Mouse (Mus musculus) forebrain, embryonic 13.5 days (tissue): ENCODE results near the gene Plg. TPM values are rescaled to one million over a fixed set of nuclear protein-coding genes. Genes with fewer than 3 reads are reported as not detected.

Experiments
- ATAC-seq: fragments of 200-750 bp; cut with Nextera tagmentation; 2 replicates; pipeline ENCODE4 v1.8.0; 2017
- H3K27ac ChIP-seq: fragments of 300-500 bp; sonication (generic); 2 replicates; pipeline ENCODE4 v1.5.1; 2015; ENCODE audit warnings: inconsistent platforms, mild to moderate bottlenecking, moderate library complexity
- H3K27me3 ChIP-seq: fragments of 300-500 bp; sonication (generic); 2 replicates; pipeline ENCODE4 v1.6.1; 2015; ENCODE audit warnings: mild to moderate bottlenecking, inconsistent platforms
- H3K36me3 ChIP-seq: fragments of 300-500 bp; sonication (generic); 2 replicates; pipeline ENCODE4 v1.6.1; 2015; ENCODE audit warnings: mild to moderate bottlenecking, inconsistent platforms; ENCODE audit not compliant: poor library complexity, severe bottlenecking
- H3K4me1 ChIP-seq: fragments of 300-500 bp; sonication (generic); 2 replicates; pipeline ENCODE4 v1.6.1; 2015; ENCODE audit warnings: inconsistent platforms
- H3K4me2 ChIP-seq: fragments of 300-500 bp; sonication (generic); 2 replicates; pipeline ENCODE4 v1.6.1; 2015; ENCODE audit warnings: inconsistent platforms, mild to moderate bottlenecking, moderate library complexity
- H3K4me3 ChIP-seq: fragments of 300-500 bp; sonication (generic); 2 replicates; pipeline ENCODE4 v1.5.1; 2015; ENCODE audit warnings: mild to moderate bottlenecking, inconsistent platforms
- H3K9ac ChIP-seq: fragments of 300-500 bp; sonication (generic); 2 replicates; pipeline ENCODE4 v1.6.1; 2015; ENCODE audit warnings: mild to moderate bottlenecking, inconsistent platforms
- H3K9me3 ChIP-seq: fragments of 300-500 bp; sonication (generic); replicated peaks from 2 replicates; pipeline ENCODE4 v1.6.1; 2016; ENCODE audit warnings: inconsistent platforms
- WGBS: fragments of 180-500 bp; shearing (Covaris S2); methylation state at CpG from one replicate; pipeline ENCODE4 v1.1.7; 2015; 5-methylcytosine and 5-hydroxymethylcytosine counted together
- polyA plus RNA-seq: library from polyadenylated mRNA; unstranded; fragments of >200 nt; fragmentation: Nextera tagmentation; extraction: Ambion mirVana; gene quantifications from 2 replicates; pipeline ENCODE4 v1.2.1, GENCODE M21; 2015

The Plg gene
- polyA plus RNA-seq, 1 experiment from 2014 or later, result 0.10 TPM

DNA sequence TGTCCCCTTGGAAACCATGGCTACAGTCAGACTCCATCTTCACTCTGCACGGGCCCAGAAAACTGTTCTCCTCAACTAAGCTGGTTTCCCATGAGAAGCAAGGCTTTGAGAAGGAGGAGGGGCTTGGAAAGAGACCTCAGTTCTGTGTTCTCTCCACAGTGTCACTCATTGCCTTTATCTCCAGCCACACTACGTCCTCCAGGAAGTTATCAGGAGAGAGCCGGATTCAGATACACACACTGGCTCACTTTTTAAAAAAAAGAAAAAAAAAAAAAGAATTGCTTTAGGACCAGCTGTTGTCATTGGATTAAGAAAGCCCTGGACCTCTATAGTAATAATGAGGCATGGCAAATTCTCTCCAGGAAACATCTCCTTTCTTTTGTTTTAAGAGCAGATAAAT is 48.7 kb downstream of the Plg start:
- Histone ChIP-seq H3K9ac (no peak overlapping the region), H3K27me3 (no peaks in the 10 kb centered on the region), H3K4me1 (peaks cover 12% of the 10 kb centered on the region), H3K4me2 (no peak overlapping the region), H3K36me3 (no peaks in the 10 kb centered on the region), H3K27ac (no peak overlapping the region), H3K4me3 (no peak overlapping the region), H3K9me3 (no peaks in the 10 kb centered on the region)
- ATAC-seq, result no peak
- WGBS, result 52% methylated on average over 3 of the region's 3 CpGs

DNA sequence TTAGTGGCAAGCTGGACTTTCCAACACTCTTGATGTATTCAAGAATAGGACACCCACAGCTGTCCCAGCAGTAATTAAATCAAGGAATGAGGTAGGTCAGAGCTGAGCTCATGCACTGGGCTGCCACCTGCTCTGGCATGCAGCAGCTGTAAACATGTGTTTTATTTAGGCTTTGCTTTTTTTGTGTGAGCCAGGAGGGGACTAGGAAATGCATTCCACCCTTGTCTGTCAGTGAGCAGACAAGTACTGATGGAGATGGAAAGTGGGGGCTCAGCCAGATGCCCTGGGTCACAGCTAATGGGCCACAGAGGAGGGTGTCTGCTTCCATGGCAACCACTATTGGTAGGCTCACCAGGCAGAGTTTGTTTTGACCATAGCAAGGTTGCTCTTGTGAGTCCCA is 50.0 kb downstream of the Plg start:
- peak; percentile 70 for ATAC-seq
- H3K4me3 ChIP-seq, result no peak overlapping the region

GRCm38 (mm10) chr17:12431707-12432106 is 53.3 kb downstream of the Plg start:
- no peaks in the 10 kb centered on the region for H3K27me3 ChIP-seq
- no peak overlapping the region for H3K4me2 ChIP-seq
- no peak for ATAC-seq
- 79% methylated on average over 5 of the region's 5 CpGs for WGBS
- H3K4me1 ChIP-seq, result peaks cover 12% of the 10 kb centered on the region
- no peak overlapping the region for H3K27ac ChIP-seq
- H3K4me3 ChIP-seq, result no peak overlapping the region
- H3K36me3 ChIP-seq, result no peaks in the 10 kb centered on the region
- H3K9ac ChIP-seq, result no peak overlapping the region
- H3K9me3 ChIP-seq, result no peaks in the 10 kb centered on the region

More for the DNA sequence above, 50.0 kb downstream of the Plg start:
- no peak overlapping the region for H3K4me2 ChIP-seq
- peaks cover 12% of the 10 kb centered on the region for H3K4me1 ChIP-seq
- no peak overlapping the region for H3K9ac ChIP-seq
- H3K9me3 ChIP-seq, result no peaks in the 10 kb centered on the region
- no peaks in the 10 kb centered on the region for H3K27me3 ChIP-seq
- H3K36me3 ChIP-seq, result no peaks in the 10 kb centered on the region
- no peak overlapping the region for H3K27ac ChIP-seq

DNA sequence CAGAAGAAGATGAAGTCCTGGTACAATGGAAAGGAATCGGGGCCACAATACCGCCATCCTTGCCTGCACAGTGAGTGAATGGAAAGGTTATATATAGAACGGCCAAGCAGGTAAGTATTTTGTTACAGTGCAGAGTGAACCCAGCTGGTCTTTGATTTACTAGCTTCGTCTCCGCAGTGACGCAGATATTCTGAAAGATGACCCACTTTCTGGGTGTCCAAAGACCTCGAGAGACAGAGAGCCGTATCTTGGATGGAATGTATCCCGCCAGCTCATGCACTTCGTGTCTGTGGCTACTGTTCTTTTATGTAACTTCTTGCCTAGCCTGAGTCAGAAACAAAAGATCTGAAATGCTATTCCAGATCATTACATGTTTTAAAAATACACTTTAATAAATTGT is 59.4 kb downstream of the Plg start:
- no peak for ATAC-seq

GRCm38 (mm10) chr17:12444561-12444960 is 66.2 kb downstream of the Plg start:
- H3K9me3 ChIP-seq, result no peaks in the 10 kb centered on the region; the same call in 1 of the 2 replicates
- ATAC-seq, result no peak
- no peak overlapping the region for H3K27ac ChIP-seq
- H3K4me2 ChIP-seq, result no peak overlapping the region
- no peaks in the 10 kb centered on the region for H3K36me3 ChIP-seq
- no peaks in the 10 kb centered on the region for H3K4me1 ChIP-seq
- WGBS, result 75% methylated on average over 2 of the region's 2 CpGs
- H3K27me3 ChIP-seq, result no peaks in the 10 kb centered on the region
- H3K9ac ChIP-seq, result no peak overlapping the region
- no peak overlapping the region for H3K4me3 ChIP-seq

More for the DNA sequence above, 59.4 kb downstream of the Plg start:
- no peak overlapping the region for H3K27ac ChIP-seq
- no peaks in the 10 kb centered on the region for H3K36me3 ChIP-seq
- H3K4me1 ChIP-seq, result no peaks in the 10 kb centered on the region
- no peaks in the 10 kb centered on the region; the same call in 1 of the 2 replicates for H3K9me3 ChIP-seq
- WGBS, result 94% methylated on average over 10 of the region's 10 CpGs
- no peak overlapping the region for H3K4me2 ChIP-seq
- H3K4me3 ChIP-seq, result no peak overlapping the region
- no peak overlapping the region for H3K9ac ChIP-seq
- no peaks in the 10 kb centered on the region for H3K27me3 ChIP-seq

- H3K4me1 ChIP-seq, result peaks cover 7% of the 10 kb centered on the region; the same call in 1 of the 2 replicates
- no peak for ATAC-seq
- WGBS, result 56% methylated on average over 4 of the region's 4 CpGs
- no peaks in the 10 kb centered on the region for H3K27me3 ChIP-seq
- no peak overlapping the region for H3K27ac ChIP-seq
- no peaks in the 10 kb centered on the region for H3K9me3 ChIP-seq
- no peaks in the 10 kb centered on the region for H3K36me3 ChIP-seq
- H3K4me3 ChIP-seq, result no peak overlapping the region
- no peak overlapping the region for H3K4me2 ChIP-seq
- H3K9ac ChIP-seq, result no peak overlapping the region
Measured at GRCm38 (mm10) chr17:12451234-12451633, 72.8 kb downstream of the Plg start.

DNA sequence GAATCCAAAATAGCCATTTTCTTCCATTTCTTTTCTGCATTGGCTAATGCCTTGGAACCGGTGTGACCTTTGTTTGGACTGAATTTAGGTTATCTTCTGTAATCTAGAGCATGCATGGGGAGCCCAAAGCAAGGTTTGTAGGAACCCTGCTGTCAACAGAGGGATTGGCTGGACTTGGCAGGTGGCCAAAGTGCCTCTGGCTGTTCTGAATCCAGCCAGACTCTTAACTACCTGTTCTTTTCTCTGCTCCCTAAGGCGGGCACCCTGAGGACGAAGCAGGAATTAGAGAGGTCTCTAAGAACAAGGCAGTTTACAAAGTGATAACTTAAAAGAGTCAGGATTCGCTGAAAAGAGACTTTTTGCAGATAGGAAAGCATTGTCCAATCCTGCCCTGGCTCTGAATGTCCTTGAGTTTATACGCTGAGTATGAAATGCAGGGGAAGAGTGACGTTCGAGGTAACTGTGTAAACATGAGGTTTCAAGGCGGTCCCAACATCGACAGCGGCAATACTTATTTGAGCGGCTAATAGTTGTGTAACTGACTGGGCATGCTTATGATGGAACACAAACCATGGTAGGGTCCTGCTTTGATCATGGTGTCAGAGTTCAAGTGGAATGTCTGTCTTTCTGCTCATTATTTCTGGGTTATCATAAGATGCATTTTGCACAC is 74.6 kb downstream of the Plg start:
- ATAC-seq, result no peak
- Histone ChIP-seq H3K9me3 (no peaks in the 10 kb centered on the region), H3K4me3 (no peak overlapping the region), H3K27ac (no peak overlapping the region), H3K4me2 (no peak overlapping the region), H3K27me3 (no peaks in the 10 kb centered on the region), H3K36me3 (no peaks in the 10 kb centered on the region), H3K9ac (no peak overlapping the region), H3K4me1 (peaks cover 7% of the 10 kb centered on the region; the same call in 1 of the 2 replicates)
- 68% methylated on average over 11 of the region's 11 CpGs for WGBS

GRCm38 (mm10) chr17:12453691-12454090 is 75.3 kb downstream of the Plg start:
- H3K9ac ChIP-seq, result no peak overlapping the region
- no peaks in the 10 kb centered on the region for H3K9me3 ChIP-seq
- WGBS, result 74% methylated on average over 6 of the region's 6 CpGs
- H3K4me2 ChIP-seq, result no peak overlapping the region
- no peak overlapping the region for H3K27ac ChIP-seq
- H3K4me1 ChIP-seq, result peaks cover 7% of the 10 kb centered on the region; the same call in 1 of the 2 replicates
- H3K4me3 ChIP-seq, result no peak overlapping the region
- no peak for ATAC-seq
- H3K27me3 ChIP-seq, result no peaks in the 10 kb centered on the region
- H3K36me3 ChIP-seq, result no peaks in the 10 kb centered on the region

DNA sequence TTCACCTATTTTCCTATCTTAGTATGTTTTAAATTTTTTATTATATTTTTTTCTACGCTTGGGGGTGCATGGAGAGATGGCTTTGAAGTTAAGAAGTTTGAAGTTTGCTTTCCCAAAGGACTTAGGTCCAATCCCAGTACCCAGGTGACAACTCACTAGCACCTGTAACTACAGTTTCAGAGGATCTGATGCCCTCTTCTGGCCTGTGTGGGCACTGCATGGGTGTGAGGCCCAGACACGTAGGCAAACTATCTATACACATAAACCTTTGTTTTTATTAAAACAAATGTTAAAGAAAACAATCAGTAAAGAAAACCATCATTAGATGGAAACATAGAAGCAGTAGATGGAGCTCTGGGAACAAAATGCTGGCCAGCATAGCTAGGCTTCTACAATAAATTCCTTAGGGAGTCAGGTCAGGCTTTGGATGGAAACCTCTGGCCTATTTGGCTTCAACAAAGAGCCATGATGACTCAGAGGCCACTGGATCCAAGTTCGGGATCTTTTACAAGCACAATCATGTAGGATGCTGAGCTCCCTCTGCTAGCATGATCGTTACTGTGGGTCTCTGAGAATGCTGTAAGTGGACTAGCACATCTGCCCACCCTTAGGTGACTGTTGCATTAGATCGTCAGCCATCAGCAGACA is 76.9 kb downstream of the Plg start:
- Histone ChIP-seq H3K4me2 (no peak overlapping the region), H3K9ac (no peak overlapping the region), H3K27ac (no peak overlapping the region), H3K4me1 (peaks cover 7% of the 10 kb centered on the region; the same call in 1 of the 2 replicates), H3K4me3 (no peak overlapping the region), H3K27me3 (no peaks in the 10 kb centered on the region), H3K36me3 (no peaks in the 10 kb centered on the region), H3K9me3 (no peaks in the 10 kb centered on the region)
- ATAC-seq, result no peak
- 80% methylated on average over 5 of the region's 5 CpGs for whole genome bisulfite sequencing

- H3K9me3 ChIP-seq, result no peaks in the 10 kb centered on the region
- no peaks in the 10 kb centered on the region for H3K36me3 ChIP-seq
- no peak overlapping the region for H3K9ac ChIP-seq
- H3K27me3 ChIP-seq, result no peaks in the 10 kb centered on the region
- H3K4me2 ChIP-seq, result no peak overlapping the region
- no peak overlapping the region for H3K27ac ChIP-seq
- H3K4me1 ChIP-seq, result no peaks in the 10 kb centered on the region
- H3K4me3 ChIP-seq, result no peak overlapping the region
- ATAC-seq, result no peak
Measured at GRCm38 (mm10) chr17:12461168-12461567, 82.8 kb downstream of the Plg start.

DNA sequence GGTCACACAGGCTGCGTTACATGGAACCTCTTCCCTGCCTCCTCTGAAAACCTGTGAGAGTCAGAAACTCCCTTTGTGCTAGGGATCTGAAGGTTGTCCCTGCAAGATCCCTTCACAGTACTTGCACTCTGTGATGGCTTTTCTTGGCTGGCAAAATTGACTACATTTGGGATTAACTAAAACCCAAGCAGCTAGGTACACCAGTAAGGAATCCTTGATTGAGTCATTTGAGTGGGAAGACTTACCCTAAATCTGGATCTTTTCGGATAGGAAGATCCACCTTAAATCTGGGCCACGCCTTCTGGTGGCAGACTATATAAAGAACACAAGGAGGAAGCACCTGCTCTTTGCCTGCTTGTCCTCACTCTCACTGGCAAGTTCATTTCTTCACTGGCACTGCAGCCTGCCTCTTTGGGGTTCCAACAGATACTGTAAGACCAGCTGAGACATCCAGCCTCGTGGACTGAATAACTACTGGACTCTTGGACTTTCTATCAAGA is 88.1 kb downstream of the Plg start:
- ATAC-seq, result no peak
- 82% methylated on average over 4 of the region's 4 CpGs for WGBS
- no peak overlapping the region for H3K9ac ChIP-seq

GRCm38 (mm10) chr17:12467642-12468041 is 89.2 kb downstream of the Plg start:
- no peak overlapping the region for H3K27ac ChIP-seq
- no peak overlapping the region for H3K9ac ChIP-seq
- no peaks in the 10 kb centered on the region for H3K36me3 ChIP-seq
- no peaks in the 10 kb centered on the region for H3K4me1 ChIP-seq
- H3K27me3 ChIP-seq, result no peaks in the 10 kb centered on the region
- no peak for ATAC-seq
- H3K4me3 ChIP-seq, result no peak overlapping the region
- H3K9me3 ChIP-seq, result no peaks in the 10 kb centered on the region
- H3K4me2 ChIP-seq, result no peak overlapping the region
- 80% methylated on average over 3 of the region's 3 CpGs for WGBS

More for the DNA sequence above, 88.1 kb downstream of the Plg start:
- H3K4me2 ChIP-seq, result no peak overlapping the region
- H3K36me3 ChIP-seq, result no peaks in the 10 kb centered on the region
- H3K4me3 ChIP-seq, result no peak overlapping the region
- H3K4me1 ChIP-seq, result no peaks in the 10 kb centered on the region
- no peak overlapping the region for H3K27ac ChIP-seq
- no peaks in the 10 kb centered on the region for H3K27me3 ChIP-seq
- H3K9me3 ChIP-seq, result no peaks in the 10 kb centered on the region
